Mouse (Mus musculus): ENCODE data around the gene Galnt15. TPM values are rescaled to one million over a fixed set of nuclear protein-coding genes. Genes with fewer than 3 reads are reported as not detected.
"Not testable (repeated sequence)": the region's sequence is repeated elsewhere in the genome, so short reads cannot be mapped to it uniquely, and the experiment has no call there.

The Galnt15 gene
- polyA plus RNA-seq, 1 experiment from 2014 or later: not detected

GRCm38 (mm10) chr14:32086226-32086625 is 57.4 kb downstream of the Galnt15 start:
- peak overlapping the region; percentile 49 for H3K4me2 ChIP-seq (ENCODE audit: low read depth, severe bottlenecking)
- H3K36me3 ChIP-seq (ENCODE audit: control insufficient read depth, insufficient read depth, low read length): peaks cover 9% of the 10 kb centered on the region
- H3K4me3 ChIP-seq (ENCODE audit: low read depth, low read length): peak overlapping the region; percentile 56
- no peaks in the 10 kb centered on the region for H3K9me3 ChIP-seq (ENCODE audit: control insufficient read depth, low read length)
- 32% methylated on average over 8 of the region's 8 CpGs for WGBS
- H3K27ac ChIP-seq (replicated peaks; ENCODE audit: low read depth, low read length): no peak overlapping the region
- H3K27me3 ChIP-seq (ENCODE audit: control insufficient read depth, insufficient read depth, low read length): no peaks in the 10 kb centered on the region
- H3K4me1 ChIP-seq (ENCODE audit: control insufficient read depth, insufficient read depth, low read length): peaks cover 3% of the 10 kb centered on the region; the same call in 1 of the 2 replicates
- ATAC-seq (ENCODE audit: insufficient number of reproducible peaks, low FRiP score, low TSS enrichment, low read depth) (no peak), DNase-seq (ENCODE audit: low spot score) (no peak)
- H3K9ac ChIP-seq (ENCODE audit: low read length): no peak overlapping the region; the same call in none of the 2 replicates

GRCm38 (mm10) chr14:32087584-32088248 is 58.9 kb downstream of the Galnt15 start:
- not testable (repeated sequence) for H3K4me2 ChIP-seq (ENCODE audit: low read depth, severe bottlenecking); H3K36me3 ChIP-seq (ENCODE audit: control insufficient read depth, insufficient read depth, low read length); H3K9me3 ChIP-seq (ENCODE audit: control insufficient read depth, low read length); DNase-seq (ENCODE audit: low spot score); H3K4me1 ChIP-seq (ENCODE audit: control insufficient read depth, insufficient read depth, low read length); H3K27ac ChIP-seq (replicated peaks; ENCODE audit: low read depth, low read length); H3K9ac ChIP-seq (ENCODE audit: low read length); H3K4me3 ChIP-seq (ENCODE audit: low read depth, low read length); ATAC-seq (ENCODE audit: insufficient number of reproducible peaks, low FRiP score, low TSS enrichment, low read depth); H3K27me3 ChIP-seq (ENCODE audit: control insufficient read depth, insufficient read depth, low read length)
- WGBS: 90% methylated on average over 7 of the region's 7 CpGs

- H3K4me2 ChIP-seq (ENCODE audit: low read depth, severe bottlenecking): 0 out of 2 replicates have a peak overlapping the region, but pooled peaks have one; percentile 2
- peaks cover 3% of the 10 kb centered on the region; the same call in 1 of the 2 replicates for H3K36me3 ChIP-seq (ENCODE audit: control insufficient read depth, insufficient read depth, low read length)
- no peaks in the 10 kb centered on the region for H3K9me3 ChIP-seq (ENCODE audit: control insufficient read depth, low read length)
- H3K4me1 ChIP-seq (ENCODE audit: control insufficient read depth, insufficient read depth, low read length): peaks cover 9% of the 10 kb centered on the region; the same call in 1 of the 2 replicates
- H3K27me3 ChIP-seq (ENCODE audit: control insufficient read depth, insufficient read depth, low read length): no peaks in the 10 kb centered on the region
- peak; percentile 59 for DNase-seq (ENCODE audit: low spot score)
- peak; percentile 51; the same call in 1 of the 2 replicates for ATAC-seq (ENCODE audit: insufficient number of reproducible peaks, low FRiP score, low TSS enrichment, low read depth)
- H3K27ac ChIP-seq (replicated peaks; ENCODE audit: low read depth, low read length): peak overlapping the region; percentile 36; the same call in 1 of the 2 replicates
- H3K9ac ChIP-seq (ENCODE audit: low read length): no peak overlapping the region
- no peak overlapping the region for H3K4me3 ChIP-seq (ENCODE audit: low read depth, low read length)
- WGBS: 20% methylated on average over 4 of the region's 4 CpGs
Measured at GRCm38 (mm10) chr14:32091124-32091523, 62.3 kb downstream of the Galnt15 start.

GRCm38 (mm10) chr14:32091704-32092103 is 62.9 kb downstream of the Galnt15 start:
- no peak for ATAC-seq (ENCODE audit: insufficient number of reproducible peaks, low FRiP score, low TSS enrichment, low read depth)
- 64% methylated on average over 4 of the region's 4 CpGs for WGBS
- H3K27ac ChIP-seq (replicated peaks; ENCODE audit: low read depth, low read length): 0 out of 2 replicates have a peak overlapping the region, but pooled peaks have one; percentile 36
- DNase-seq (ENCODE audit: low spot score): no peak
- H3K9ac ChIP-seq (ENCODE audit: low read length): no peak overlapping the region
- no peaks in the 10 kb centered on the region for H3K9me3 ChIP-seq (ENCODE audit: control insufficient read depth, low read length)
- peaks cover 9% of the 10 kb centered on the region; the same call in 1 of the 2 replicates for H3K4me1 ChIP-seq (ENCODE audit: control insufficient read depth, insufficient read depth, low read length)
- peaks cover 3% of the 10 kb centered on the region; the same call in 1 of the 2 replicates for H3K36me3 ChIP-seq (ENCODE audit: control insufficient read depth, insufficient read depth, low read length)
- H3K4me2 ChIP-seq (ENCODE audit: low read depth, severe bottlenecking): 0 out of 2 replicates have a peak overlapping the region, but pooled peaks have one; percentile 2
- H3K27me3 ChIP-seq (ENCODE audit: control insufficient read depth, insufficient read depth, low read length): no peaks in the 10 kb centered on the region
- H3K4me3 ChIP-seq (ENCODE audit: low read depth, low read length): no peak overlapping the region

- H3K4me2 ChIP-seq (ENCODE audit: low read depth, severe bottlenecking): no peak overlapping the region
- H3K4me1 ChIP-seq (ENCODE audit: control insufficient read depth, insufficient read depth, low read length): peaks cover 9% of the 10 kb centered on the region; the same call in 1 of the 2 replicates
- H3K9me3 ChIP-seq (ENCODE audit: control insufficient read depth, low read length): no peaks in the 10 kb centered on the region
- no peak overlapping the region for H3K9ac ChIP-seq (ENCODE audit: low read length)
- no peak for ATAC-seq (ENCODE audit: insufficient number of reproducible peaks, low FRiP score, low TSS enrichment, low read depth)
- H3K36me3 ChIP-seq (ENCODE audit: control insufficient read depth, insufficient read depth, low read length): peaks cover 8% of the 10 kb centered on the region; the same call in 1 of the 2 replicates
- no peak for DNase-seq (ENCODE audit: low spot score)
- H3K27me3 ChIP-seq (ENCODE audit: control insufficient read depth, insufficient read depth, low read length): no peaks in the 10 kb centered on the region
- WGBS: 66% methylated on average over 1 of the region's 1 CpGs
- H3K4me3 ChIP-seq (ENCODE audit: low read depth, low read length): no peak overlapping the region
- no peak overlapping the region for H3K27ac ChIP-seq (replicated peaks; ENCODE audit: low read depth, low read length)
Measured at GRCm38 (mm10) chr14:32093018-32093417, 64.2 kb downstream of the Galnt15 start.

- Histone ChIP-seq H3K4me2 (ENCODE audit: low read depth, severe bottlenecking) (no peak overlapping the region), H3K4me1 (ENCODE audit: control insufficient read depth, insufficient read depth, low read length) (peaks cover 9% of the 10 kb centered on the region; the same call in 1 of the 2 replicates), H3K9me3 (ENCODE audit: control insufficient read depth, low read length) (no peaks in the 10 kb centered on the region), H3K27me3 (ENCODE audit: control insufficient read depth, insufficient read depth, low read length) (no peaks in the 10 kb centered on the region), H3K27ac (replicated peaks; ENCODE audit: low read depth, low read length) (no peak overlapping the region), H3K4me3 (ENCODE audit: low read depth, low read length) (no peak overlapping the region), H3K36me3 (ENCODE audit: control insufficient read depth, insufficient read depth, low read length) (peaks cover 12% of the 10 kb centered on the region; the same call in 1 of the 2 replicates), H3K9ac (ENCODE audit: low read length) (no peak overlapping the region)
- no peak for DNase-seq (ENCODE audit: low spot score)
- 89% methylated on average over 11 of the region's 11 CpGs for WGBS
- no peak for ATAC-seq (ENCODE audit: insufficient number of reproducible peaks, low FRiP score, low TSS enrichment, low read depth)
Measured at GRCm38 (mm10) chr14:32093500-32094117, 64.8 kb downstream of the Galnt15 start.

GRCm38 (mm10) chr14:32095646-32096045 is 66.9 kb downstream of the Galnt15 start:
- no peak overlapping the region for H3K4me2 ChIP-seq (ENCODE audit: low read depth, severe bottlenecking)
- H3K4me1 ChIP-seq (ENCODE audit: control insufficient read depth, insufficient read depth, low read length): peaks cover 9% of the 10 kb centered on the region; the same call in 1 of the 2 replicates
- H3K36me3 ChIP-seq (ENCODE audit: control insufficient read depth, insufficient read depth, low read length): peaks cover 23% of the 10 kb centered on the region; the same call in 1 of the 2 replicates
- no peaks in the 10 kb centered on the region for H3K9me3 ChIP-seq (ENCODE audit: control insufficient read depth, low read length)
- H3K9ac ChIP-seq (ENCODE audit: low read length): no peak overlapping the region
- 89% methylated on average over 5 of the region's 5 CpGs for WGBS
- H3K27ac ChIP-seq (replicated peaks; ENCODE audit: low read depth, low read length): no peak overlapping the region
- ATAC-seq (ENCODE audit: insufficient number of reproducible peaks, low FRiP score, low TSS enrichment, low read depth) (no peak), DNase-seq (ENCODE audit: low spot score) (no peak)
- no peak overlapping the region for H3K4me3 ChIP-seq (ENCODE audit: low read depth, low read length)
- H3K27me3 ChIP-seq (ENCODE audit: control insufficient read depth, insufficient read depth, low read length): no peaks in the 10 kb centered on the region

- no peak overlapping the region for H3K4me3 ChIP-seq (ENCODE audit: low read depth, low read length)
- no peaks in the 10 kb centered on the region for H3K9me3 ChIP-seq (ENCODE audit: control insufficient read depth, low read length)
- no peak overlapping the region for H3K27ac ChIP-seq (replicated peaks; ENCODE audit: low read depth, low read length)
- WGBS: 76% methylated on average over 5 of the region's 5 CpGs
- H3K4me1 ChIP-seq (ENCODE audit: control insufficient read depth, insufficient read depth, low read length): 0 out of 2 replicates have a peak, but pooled peaks cover 2% of the 10 kb centered on the region
- peaks cover 23% of the 10 kb centered on the region; the same call in 1 of the 2 replicates for H3K36me3 ChIP-seq (ENCODE audit: control insufficient read depth, insufficient read depth, low read length)
- no peaks in the 10 kb centered on the region for H3K27me3 ChIP-seq (ENCODE audit: control insufficient read depth, insufficient read depth, low read length)
- DNase-seq (ENCODE audit: low spot score) (no peak), ATAC-seq (ENCODE audit: insufficient number of reproducible peaks, low FRiP score, low TSS enrichment, low read depth) (no peak)
- H3K4me2 ChIP-seq (ENCODE audit: low read depth, severe bottlenecking): no peak overlapping the region
- H3K9ac ChIP-seq (ENCODE audit: low read length): no peak overlapping the region
Measured at GRCm38 (mm10) chr14:32096740-32097139, 68.0 kb downstream of the Galnt15 start.

Data from limb, embryonic 11.5 days (tissue).